Mouse (Mus musculus) ES-Bruce4 (cell line): ENCODE data around the gene Prkar2a. TPM values are rescaled to one million over a fixed set of nuclear protein-coding genes. Genes with fewer than 3 reads are reported as not detected.

Source experiments
- H3K27ac ChIP-seq: 2 replicates; pipeline ENCODE4 v1.5.1; 2012; ENCODE audit warnings: low read length, inconsistent platforms; ENCODE audit not compliant: insufficient read depth
- H3K27me3 ChIP-seq: 2 replicates; pipeline ENCODE4 v1.6.1; 2012; ENCODE audit warnings: mild to moderate bottlenecking, low read length, inconsistent platforms; ENCODE audit not compliant: control insufficient read depth, poor library complexity, insufficient read depth, severe bottlenecking
- H3K36me3 ChIP-seq: 2 replicates; pipeline ENCODE4 v1.6.1; 2012; ENCODE audit warnings: inconsistent platforms, mild to moderate bottlenecking, low read length, moderate library complexity; ENCODE audit not compliant: control insufficient read depth, poor library complexity, insufficient read depth, severe bottlenecking
- H3K4me1 ChIP-seq: one replicate; pipeline ENCODE4 v1.8.1; 2011; ENCODE audit warnings: low read length; ENCODE audit not compliant: control insufficient read depth, insufficient read depth
- H3K4me3 ChIP-seq: 2 replicates; pipeline ENCODE4 v1.5.1; 2011; ENCODE audit warnings: low read depth, mild to moderate bottlenecking, low read length
- H3K9ac ChIP-seq: 2 replicates; pipeline ENCODE4 v1.6.1; 2012; ENCODE audit warnings: low read depth, mild to moderate bottlenecking, inconsistent platforms; ENCODE audit not compliant: poor library complexity, severe bottlenecking
- H3K9me3 ChIP-seq: replicated peaks from 2 replicates; pipeline ENCODE4 v1.6.1; 2012; ENCODE audit warnings: mild to moderate bottlenecking, low read length, inconsistent platforms; ENCODE audit not compliant: control insufficient read depth, poor library complexity, insufficient read depth, severe bottlenecking
- CTCF ChIP-seq: IDR thresholded peaks from one replicate; pipeline ENCODE4 v1.8.1; 2011; ENCODE audit warnings: low read depth, low read length
- EP300 ChIP-seq: IDR thresholded peaks from 2 replicates; pipeline ENCODE4 v1.6.1; 2011; ENCODE audit warnings: low read depth, low read length; ENCODE audit not compliant: insufficient read depth
- POLR2A ChIP-seq: IDR thresholded peaks from one replicate; pipeline ENCODE4 v1.8.1; 2011; ENCODE audit warnings: low read length; ENCODE audit not compliant: insufficient read depth
- polyA plus RNA-seq: library from polyadenylated mRNA; stranded (reverse); fragments of >200 nt; gene quantifications from 2 replicates; pipeline ENCODE4 v1.2.4, GENCODE M21; 2011; ENCODE audit warnings: low read depth; ENCODE audit not compliant: missing spikeins, insufficient read depth, insufficient read length

Gene Prkar2a
- polyA plus RNA-seq, 1 experiment = 72.2 TPM

DNA sequence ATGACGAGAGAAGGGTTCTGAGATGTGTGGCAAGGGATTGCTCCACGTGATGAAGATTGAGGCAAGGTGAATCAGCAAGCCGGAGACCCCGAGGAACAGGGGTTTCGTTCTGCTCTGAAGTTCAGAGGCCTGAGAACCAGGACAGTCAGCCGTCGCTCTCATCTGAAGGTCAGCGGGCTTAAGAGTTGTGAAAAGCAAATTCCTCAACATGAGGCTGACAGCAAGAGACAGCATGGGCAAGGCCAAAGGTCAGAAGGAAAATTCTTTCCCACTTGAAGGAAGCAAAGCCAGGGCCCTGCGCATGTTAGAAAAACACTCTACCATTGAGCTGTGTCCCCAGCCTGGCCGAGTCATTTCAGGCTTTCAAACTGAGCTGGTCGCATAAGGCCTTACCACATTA is 61.5 kb downstream of the Prkar2a start:
- no peak for TF ChIP-seq POLR2A
- TF ChIP-seq EP300 = no peak
- no peak for TF ChIP-seq CTCF
- Histone ChIP-seq H3K4me1 (peaks cover 2% of the 10 kb centered on the region), H3K9me3 (no peaks in the 10 kb centered on the region), H3K4me3 (no peak overlapping the region), H3K36me3 (peaks cover 6% of the 10 kb centered on the region; the same call in 1 of the 2 replicates), H3K9ac (no peak overlapping the region), H3K27me3 (no peaks in the 10 kb centered on the region), H3K27ac (no peak overlapping the region)

DNA sequence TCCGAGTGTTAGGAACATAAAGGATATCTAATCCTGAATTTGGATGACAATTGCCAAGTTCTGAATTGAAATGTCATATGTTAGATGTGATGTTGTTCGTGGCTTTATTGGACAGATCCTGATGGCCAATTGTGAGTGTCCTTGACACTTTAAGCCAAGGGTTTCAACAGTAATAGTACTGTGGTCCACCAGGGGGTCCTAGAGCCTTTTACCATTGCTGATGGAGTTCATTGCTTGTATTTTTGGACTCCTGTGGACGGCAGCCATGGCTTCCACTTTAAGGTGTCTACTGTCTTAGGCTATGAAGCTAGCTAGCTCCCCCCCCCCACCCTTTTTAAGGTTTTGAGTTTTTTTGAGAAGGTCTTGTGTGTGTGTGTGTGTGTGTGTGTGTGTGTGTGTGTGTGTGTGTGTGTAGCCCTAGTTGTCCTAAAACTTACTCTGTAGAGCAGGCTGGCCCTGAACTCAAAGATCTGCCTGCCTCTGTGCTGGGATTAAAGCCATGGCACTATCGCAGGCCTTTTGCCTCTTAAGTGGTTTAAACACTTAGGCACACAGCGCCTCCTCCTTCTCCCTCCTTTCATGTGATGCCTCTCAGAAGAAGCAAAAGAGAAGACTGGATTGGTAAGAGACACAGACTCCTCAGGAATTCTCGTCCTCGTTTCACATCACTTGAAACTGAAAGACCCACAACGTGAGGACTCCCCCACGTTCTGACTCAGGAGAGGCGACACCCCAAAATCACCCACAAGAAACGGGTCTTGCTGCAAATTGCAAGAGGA is 63.2 kb downstream of the Prkar2a start:
- no peaks in the 10 kb centered on the region for H3K27me3 ChIP-seq
- no peak for TF ChIP-seq CTCF
- TF ChIP-seq EP300 = no peak
- TF ChIP-seq POLR2A = no peak
- H3K4me1 ChIP-seq = peaks cover 2% of the 10 kb centered on the region
- peak overlapping the region; percentile 76 for H3K27ac ChIP-seq
- no peak overlapping the region for H3K4me3 ChIP-seq
- no peaks in the 10 kb centered on the region for H3K9me3 ChIP-seq
- no peak overlapping the region for H3K9ac ChIP-seq
- H3K36me3 ChIP-seq = peaks cover 2% of the 10 kb centered on the region; the same call in 1 of the 2 replicates

DNA sequence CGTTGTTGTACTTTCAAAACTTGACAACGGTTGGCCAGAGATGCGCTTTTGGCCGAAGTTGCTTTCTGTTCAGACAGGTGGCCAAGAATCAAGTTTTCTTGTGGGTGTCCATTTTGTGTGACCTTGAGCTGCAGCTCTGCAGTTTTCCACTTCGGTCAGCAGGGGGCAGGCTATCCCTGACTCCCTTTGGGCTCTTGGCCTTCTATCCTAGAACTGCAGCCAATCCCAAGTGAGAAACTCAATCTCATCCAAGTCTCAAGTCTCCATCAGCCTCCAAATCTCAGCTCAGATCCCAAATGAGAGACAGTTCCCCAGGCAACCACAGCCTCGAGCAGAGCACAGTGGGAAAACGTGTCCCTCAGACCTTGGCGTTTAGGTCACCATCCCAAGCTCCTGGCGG is 64.2 kb downstream of the Prkar2a start:
- TF ChIP-seq POLR2A = no peak
- TF ChIP-seq EP300 = peak; percentile 58; the same call in 1 of the 2 replicates
- peak; percentile 88 for TF ChIP-seq CTCF
- H3K27ac ChIP-seq = peak overlapping the region; percentile 83
- H3K4me3 ChIP-seq = no peak overlapping the region
- no peaks in the 10 kb centered on the region for H3K36me3 ChIP-seq
- peaks cover 3% of the 10 kb centered on the region for H3K4me1 ChIP-seq
- no peaks in the 10 kb centered on the region for H3K9me3 ChIP-seq
- H3K27me3 ChIP-seq = no peaks in the 10 kb centered on the region
- H3K9ac ChIP-seq = no peak overlapping the region

DNA sequence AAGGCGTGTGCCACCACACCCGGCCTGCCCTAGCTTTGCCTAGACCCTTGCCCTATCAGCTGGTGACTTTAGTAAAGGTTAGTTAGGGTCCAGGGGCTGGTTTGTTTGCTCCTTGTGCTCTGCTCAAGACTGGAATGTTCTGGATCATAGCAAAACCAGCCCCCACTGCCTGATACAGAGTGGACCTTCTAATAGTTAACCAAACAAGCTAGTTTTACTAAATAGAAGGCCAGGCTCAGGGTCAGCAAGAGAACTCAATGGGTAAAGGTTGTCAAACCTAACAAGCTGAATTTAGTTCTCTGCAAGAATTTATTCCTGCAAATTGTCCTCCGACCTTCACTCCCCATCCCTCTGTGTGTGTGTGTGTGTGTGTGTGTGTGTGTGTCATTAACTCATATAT is 64.9 kb downstream of the Prkar2a start:
- Histone ChIP-seq H3K9ac (no peak overlapping the region), H3K4me1 (peaks cover 3% of the 10 kb centered on the region), H3K9me3 (no peaks in the 10 kb centered on the region), H3K36me3 (no peaks in the 10 kb centered on the region), H3K4me3 (no peak overlapping the region), H3K27me3 (no peaks in the 10 kb centered on the region), H3K27ac (peak overlapping the region; percentile 83)
- TF ChIP-seq EP300 (no peak), CTCF (no peak), POLR2A (no peak)

DNA sequence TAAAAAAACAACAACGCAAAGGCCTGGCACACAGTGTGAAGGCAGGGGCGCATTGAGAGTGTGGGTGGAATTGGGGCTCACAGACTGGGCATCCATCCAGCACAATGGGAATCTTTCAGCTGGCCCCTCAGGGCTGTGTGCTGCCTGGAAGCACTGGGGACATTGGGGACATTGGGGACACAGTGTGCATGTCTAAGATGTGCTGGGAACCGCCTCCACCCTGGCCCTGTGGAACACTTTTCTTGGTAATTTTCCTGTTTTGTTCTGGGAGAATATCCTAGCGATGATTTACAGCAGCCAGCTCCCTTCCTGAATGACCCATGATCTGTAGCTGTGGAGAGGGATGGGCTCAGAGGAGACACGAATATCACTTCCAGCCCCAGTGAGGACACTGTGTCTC is 65.3 kb downstream of the Prkar2a start:
- Histone ChIP-seq H3K4me1 (peaks cover 3% of the 10 kb centered on the region), H3K4me3 (no peak overlapping the region), H3K27ac (peak overlapping the region; percentile 83), H3K27me3 (no peaks in the 10 kb centered on the region), H3K36me3 (no peaks in the 10 kb centered on the region), H3K9ac (no peak overlapping the region), H3K9me3 (no peaks in the 10 kb centered on the region)
- TF ChIP-seq POLR2A = no peak
- TF ChIP-seq EP300 = no peak
- TF ChIP-seq CTCF = no peak

DNA sequence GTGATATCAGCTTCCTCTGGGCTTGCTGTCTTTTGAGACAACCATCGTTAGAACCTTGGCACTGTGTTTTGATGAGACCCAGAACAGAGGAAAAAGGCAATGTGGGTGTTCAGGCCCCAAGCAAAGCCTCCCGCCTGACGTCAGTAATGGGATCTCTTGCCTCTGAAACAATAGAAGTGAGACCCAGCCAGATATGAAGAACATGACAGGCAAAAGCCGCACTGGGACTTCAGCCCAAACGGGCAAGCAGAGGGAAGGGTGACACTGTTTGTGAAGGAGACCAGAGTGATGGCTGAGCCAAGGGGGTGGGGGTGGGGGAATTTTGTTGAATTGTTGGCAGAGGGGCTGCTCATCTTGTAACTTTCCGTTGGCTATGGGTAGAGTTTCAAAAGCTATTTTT is 68.3 kb downstream of the Prkar2a start:
- H3K9ac ChIP-seq = no peak overlapping the region
- no peaks in the 10 kb centered on the region for H3K9me3 ChIP-seq
- H3K27ac ChIP-seq = no peak overlapping the region
- H3K36me3 ChIP-seq = no peaks in the 10 kb centered on the region
- no peaks in the 10 kb centered on the region for H3K27me3 ChIP-seq
- H3K4me1 ChIP-seq = peaks cover 3% of the 10 kb centered on the region
- H3K4me3 ChIP-seq = no peak overlapping the region
- TF ChIP-seq EP300 (no peak), CTCF (no peak), POLR2A (no peak)
